Mouse (Mus musculus) hindbrain, embryonic 11.5 days (tissue): ENCODE results near the gene Syt1. TPM values are rescaled to one million over a fixed set of nuclear protein-coding genes. Genes with fewer than 3 reads are reported as not detected.
A peak's percentile ranks its signal among the peaks of the same experiment; 100 is the strongest.

Experiments
- ATAC-seq: fragments of 200-750 bp; cut with Nextera tagmentation; 2 replicates; pipeline ENCODE4 v1.8.0; 2017; ENCODE audit warnings: mild to moderate bottlenecking, moderate TSS enrichment, moderate library complexity; ENCODE audit not compliant: low FRiP score
- DNase-seq: peaks from one replicate; pipeline ENCODE4 v3.0.0-alpha.2; 2015; ENCODE audit warnings: low spot score
- H3K27ac ChIP-seq: fragments of 300-500 bp; sonication (generic); 2 replicates; pipeline ENCODE4 v1.5.1; 2014; ENCODE audit warnings: mild to moderate bottlenecking, low read depth, low read length
- H3K27me3 ChIP-seq: fragments of 300-500 bp; sonication (generic); 2 replicates; pipeline ENCODE4 v1.6.1; 2014; ENCODE audit warnings: mild to moderate bottlenecking, low read length, moderate library complexity, mixed read lengths; ENCODE audit not compliant: control insufficient read depth, insufficient read depth
- H3K36me3 ChIP-seq: fragments of 300-500 bp; sonication (generic); 2 replicates; pipeline ENCODE4 v1.6.1; 2014; ENCODE audit warnings: mild to moderate bottlenecking, low read length, moderate library complexity, mixed read lengths; ENCODE audit not compliant: control insufficient read depth, insufficient read depth
- H3K4me1 ChIP-seq: fragments of 300-500 bp; sonication (generic); replicated peaks from 2 replicates; pipeline ENCODE4 v1.6.1; 2014; ENCODE audit warnings: low read length, mixed read lengths; ENCODE audit not compliant: control insufficient read depth, insufficient read depth
- H3K4me2 ChIP-seq: fragments of 300-500 bp; sonication (generic); replicated peaks from 2 replicates; pipeline ENCODE4 v1.6.1; 2014; ENCODE audit warnings: mild to moderate bottlenecking, low read depth, low read length
- H3K4me3 ChIP-seq: fragments of 300-500 bp; sonication (generic); 2 replicates; pipeline ENCODE4 v1.5.1; 2014; ENCODE audit warnings: low read depth, low read length
- H3K9ac ChIP-seq: fragments of 300-500 bp; sonication (generic); 2 replicates; pipeline ENCODE4 v1.6.1; 2014; ENCODE audit warnings: low read depth, low read length
- H3K9me3 ChIP-seq: fragments of 300-500 bp; sonication (generic); 2 replicates; pipeline ENCODE4 v1.6.1; 2016; ENCODE audit warnings: low read length; ENCODE audit not compliant: control insufficient read depth
- WGBS: fragments of 180-500 bp; shearing (Covaris S2); extraction: QIAGEN DNeasy Blood & Tissue Kit; methylation state at CpG from one replicate; pipeline ENCODE4 v1.1.7; 2014; 5-methylcytosine and 5-hydroxymethylcytosine counted together
- polyA plus RNA-seq: library from polyadenylated mRNA; unstranded; fragments of >200 nt; fragmentation: Nextera tagmentation; extraction: Ambion mirVana; gene quantifications from 2 replicates; pipeline ENCODE4 v1.2.1, GENCODE M21; 2014

Gene Syt1
- polyA plus RNA-seq, 1 experiment from 2014 or later = 28.3 TPM

- Histone ChIP-seq H3K4me1 (no peaks in the 10 kb centered on the region), H3K9me3 (no peaks in the 10 kb centered on the region), H3K27ac (no peak overlapping the region), H3K9ac (no peak overlapping the region), H3K4me3 (no peak overlapping the region), H3K4me2 (no peak overlapping the region), H3K27me3 (no peaks in the 10 kb centered on the region), H3K36me3 (no peaks in the 10 kb centered on the region)
- DNase-seq (no peak), ATAC-seq (no peak)
- 86% methylated on average over 6 of the region's 6 CpGs for WGBS
These were observed 178.5 kb downstream of the Syt1 start for GRCm38 (mm10) chr10:108832248-108832647.

GRCm38 (mm10) chr10:108831801-108832200 lies 179.0 kb downstream of the Syt1 start:
- 76% methylated on average over 6 of the region's 6 CpGs for WGBS
- ATAC-seq = no peak

GRCm38 (mm10) chr10:108822273-108822672 lies 188.5 kb downstream of the Syt1 start:
- no peak overlapping the region for H3K4me3 ChIP-seq
- H3K36me3 ChIP-seq = no peaks in the 10 kb centered on the region
- no peaks in the 10 kb centered on the region for H3K4me1 ChIP-seq
- no peak overlapping the region for H3K9ac ChIP-seq
- H3K4me2 ChIP-seq = no peak overlapping the region
- no peaks in the 10 kb centered on the region for H3K9me3 ChIP-seq
- ATAC-seq (0 out of 2 replicates have a peak, but pooled peaks have one; percentile 38), DNase-seq (no peak)
- H3K27me3 ChIP-seq = no peaks in the 10 kb centered on the region
- 82% methylated on average over 6 of the region's 6 CpGs for WGBS
- H3K27ac ChIP-seq = no peak overlapping the region

More at GRCm38 (mm10) chr10:108831801-108832200, 179.0 kb downstream of the Syt1 start:
- Histone ChIP-seq H3K4me2 (no peak overlapping the region), H3K27ac (no peak overlapping the region), H3K27me3 (no peaks in the 10 kb centered on the region), H3K36me3 (no peaks in the 10 kb centered on the region), H3K9ac (no peak overlapping the region), H3K9me3 (no peaks in the 10 kb centered on the region), H3K4me3 (no peak overlapping the region), H3K4me1 (no peaks in the 10 kb centered on the region)
- no peak for DNase-seq

GRCm38 (mm10) chr10:108815339-108815738 lies 195.4 kb downstream of the Syt1 start:
- Histone ChIP-seq H3K4me1 (no peaks in the 10 kb centered on the region), H3K4me2 (no peak overlapping the region), H3K27ac (no peak overlapping the region), H3K9me3 (no peaks in the 10 kb centered on the region), H3K9ac (no peak overlapping the region), H3K27me3 (no peaks in the 10 kb centered on the region), H3K4me3 (no peak overlapping the region), H3K36me3 (no peaks in the 10 kb centered on the region)
- 91% methylated on average over 6 of the region's 6 CpGs for WGBS
- no peak for DNase-seq
- no peak; the same call in 1 of the 2 replicates for ATAC-seq

GRCm38 (mm10) chr10:108804380-108804779 lies 206.4 kb downstream of the Syt1 start:
- Histone ChIP-seq H3K4me1 (no peaks in the 10 kb centered on the region), H3K9ac (no peak overlapping the region), H3K27me3 (no peaks in the 10 kb centered on the region), H3K27ac (no peak overlapping the region), H3K9me3 (no peaks in the 10 kb centered on the region), H3K4me3 (no peak overlapping the region), H3K4me2 (no peak overlapping the region), H3K36me3 (no peaks in the 10 kb centered on the region)
- no peak for ATAC-seq
- no peak for DNase-seq
- WGBS = 63% methylated on average over 1 of the region's 1 CpGs

- DNase-seq = no peak
- WGBS = 94% methylated on average over 7 of the region's 7 CpGs
- Histone ChIP-seq H3K27ac (no peak overlapping the region), H3K9me3 (no peaks in the 10 kb centered on the region), H3K4me1 (no peaks in the 10 kb centered on the region), H3K4me3 (no peak overlapping the region), H3K4me2 (no peak overlapping the region), H3K27me3 (no peaks in the 10 kb centered on the region), H3K9ac (no peak overlapping the region), H3K36me3 (no peaks in the 10 kb centered on the region)
- ATAC-seq = no peak
These were observed 210.0 kb downstream of the Syt1 start for GRCm38 (mm10) chr10:108800776-108801175.

- WGBS = 90% methylated on average over 4 of the region's 4 CpGs
- Histone ChIP-seq H3K4me2 (no peak overlapping the region), H3K9ac (no peak overlapping the region), H3K4me1 (no peaks in the 10 kb centered on the region), H3K27ac (no peak overlapping the region), H3K9me3 (no peaks in the 10 kb centered on the region), H3K27me3 (no peaks in the 10 kb centered on the region), H3K4me3 (no peak overlapping the region), H3K36me3 (no peaks in the 10 kb centered on the region)
- no peak for ATAC-seq
- DNase-seq = no peak
These were observed 212.0 kb downstream of the Syt1 start for GRCm38 (mm10) chr10:108798826-108799225.

GRCm38 (mm10) chr10:108782817-108783216 lies 228.0 kb downstream of the Syt1 start:
- 86% methylated on average over 5 of the region's 5 CpGs for WGBS
- ATAC-seq = peak; percentile 12; the same call in 1 of the 2 replicates

GRCm38 (mm10) chr10:108780614-108781013 lies 230.2 kb downstream of the Syt1 start:
- Histone ChIP-seq H3K4me3 (no peak overlapping the region), H3K27ac (no peak overlapping the region), H3K9ac (no peak overlapping the region), H3K36me3 (no peaks in the 10 kb centered on the region), H3K4me2 (no peak overlapping the region), H3K27me3 (no peaks in the 10 kb centered on the region), H3K9me3 (no peaks in the 10 kb centered on the region), H3K4me1 (no peaks in the 10 kb centered on the region)
- DNase-seq = no peak
- 84% methylated on average over 3 of the region's 3 CpGs for WGBS
- ATAC-seq = no peak

More at GRCm38 (mm10) chr10:108782817-108783216, 228.0 kb downstream of the Syt1 start:
- H3K4me2 ChIP-seq = no peak overlapping the region
- H3K36me3 ChIP-seq = no peaks in the 10 kb centered on the region
- no peak overlapping the region for H3K9ac ChIP-seq
- H3K27ac ChIP-seq = no peak overlapping the region
- no peaks in the 10 kb centered on the region for H3K4me1 ChIP-seq
- H3K4me3 ChIP-seq = no peak overlapping the region
- no peak for DNase-seq
- no peaks in the 10 kb centered on the region for H3K27me3 ChIP-seq
- no peaks in the 10 kb centered on the region for H3K9me3 ChIP-seq
